Mouse (Mus musculus) effector memory CD4-positive, alpha-beta T cell, adult 5 months (primary cell): ENCODE measurements around the gene Zbtb39. TPM values are rescaled to one million over a fixed set of nuclear protein-coding genes. Genes with fewer than 3 reads are reported as not detected.

ENCODE experiments used
- polyA plus RNA-seq: library from polyadenylated mRNA; unstranded; fragments of 100-300 nt; shearing (Covaris generic); gene quantifications from one replicate; pipeline ENCODE4 v1.2.1, GENCODE M21; 2017

Zbtb39 gene
- polyA plus RNA-seq = 0.42 TPM

DNA sequence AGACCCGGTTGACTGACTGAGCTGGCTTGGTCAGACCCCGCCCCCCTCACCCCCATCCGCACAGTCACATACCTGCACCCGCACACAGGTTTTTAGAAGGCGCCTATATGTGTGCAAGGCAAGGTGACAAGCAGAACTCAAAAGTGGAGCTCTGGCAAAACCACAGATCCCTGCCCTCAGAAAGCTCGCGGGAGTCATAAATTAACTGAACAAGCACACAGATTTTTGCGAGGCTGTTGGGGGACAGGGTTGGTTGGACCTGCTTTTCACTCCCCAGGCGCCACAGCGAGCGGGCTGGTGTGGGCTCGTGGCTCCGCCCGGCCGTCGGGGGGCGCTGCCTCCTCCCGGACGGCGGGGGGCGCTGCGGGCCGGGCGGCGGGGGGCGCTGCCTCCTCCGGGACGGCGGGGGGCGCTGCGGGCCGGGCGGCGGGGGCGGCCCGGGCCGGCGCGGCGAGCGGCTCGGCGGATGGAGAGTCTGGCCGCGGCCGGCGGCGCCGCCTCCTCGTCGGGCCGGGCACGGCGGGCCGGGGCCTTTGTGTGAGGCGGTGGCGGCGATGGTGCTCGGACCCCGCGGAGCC, at the start of gene Zbtb39:
TSS of gene Zbtb39 (plus strand) at position 456 of the 578 bp plus-strand sequence.

DNA sequence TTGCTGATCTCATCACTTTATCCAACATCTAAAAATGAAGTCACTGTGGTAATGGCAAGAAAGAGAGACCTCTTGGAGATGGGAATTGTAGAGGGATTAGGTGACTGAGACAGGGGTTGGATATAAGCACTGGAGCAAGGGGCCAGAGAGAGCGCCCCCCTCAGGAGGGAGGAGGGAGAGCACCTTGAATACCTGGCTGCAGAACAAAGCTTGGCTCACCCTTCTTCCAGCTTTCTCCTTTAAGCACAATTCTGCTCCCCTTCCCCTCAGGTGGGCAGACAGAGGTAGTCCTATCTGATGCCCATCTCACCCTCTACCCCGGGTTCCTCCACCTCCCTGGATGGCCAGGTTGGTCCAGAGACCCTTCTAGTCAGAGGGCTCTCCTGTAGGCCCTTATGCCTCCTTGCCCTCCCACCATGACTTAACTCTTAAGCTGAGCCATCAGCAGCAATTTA, 34.5 kb upstream of the Zbtb39 start, which contains the start of gene Myo1a:
TSS of gene Myo1a (plus strand) at position 405 of the 455 bp plus-strand sequence.

DNA sequence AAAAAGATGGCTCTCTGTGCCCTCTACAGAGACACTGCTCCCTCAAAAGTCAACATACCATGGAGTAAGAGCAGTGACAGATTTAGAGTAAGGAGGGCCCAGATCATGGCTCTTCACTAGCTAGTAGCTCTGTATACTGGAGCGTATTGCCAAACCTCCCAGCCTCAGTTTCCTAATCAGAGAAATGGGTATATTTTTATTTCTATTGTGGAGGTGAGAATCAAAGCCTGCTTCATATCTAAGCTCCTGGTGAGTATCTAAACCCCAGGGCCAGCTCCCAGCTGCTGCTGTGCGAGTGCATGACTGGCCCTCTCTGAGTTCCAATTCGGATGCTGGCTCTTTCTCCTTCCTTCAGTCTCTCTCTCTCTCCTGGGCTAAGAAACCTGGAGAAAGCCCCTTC, 15.2 kb upstream of the Zbtb39 start, which contains the start of gene Tac2:
TSS of gene Tac2 (plus strand) at position 301 of the 400 bp plus-strand sequence.

DNA sequence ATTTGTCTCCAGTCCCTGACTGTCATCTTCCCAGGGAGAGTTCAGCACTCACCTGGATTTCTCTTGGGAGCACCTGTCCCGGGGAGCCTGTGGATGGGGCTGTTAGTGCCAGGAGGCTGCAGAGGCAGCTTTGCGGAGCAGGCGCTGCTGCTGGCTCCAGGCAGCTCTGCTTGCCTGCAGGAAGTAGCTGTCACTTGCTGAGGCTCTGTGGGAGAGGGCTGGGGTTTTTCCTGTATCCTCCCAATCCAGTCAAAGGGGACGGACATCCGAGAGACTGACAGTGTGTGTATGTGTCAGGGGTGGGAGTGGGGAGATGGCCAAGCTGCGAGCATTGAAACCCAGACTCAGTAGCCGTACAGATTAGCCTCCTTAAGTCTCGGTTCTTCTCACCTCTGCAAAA, 12.2 kb downstream of the Zbtb39 start, which contains the start of gene Gpr182:
TSS of gene Gpr182 (minus strand) at position 185 of the 400 bp plus-strand sequence.

DNA sequence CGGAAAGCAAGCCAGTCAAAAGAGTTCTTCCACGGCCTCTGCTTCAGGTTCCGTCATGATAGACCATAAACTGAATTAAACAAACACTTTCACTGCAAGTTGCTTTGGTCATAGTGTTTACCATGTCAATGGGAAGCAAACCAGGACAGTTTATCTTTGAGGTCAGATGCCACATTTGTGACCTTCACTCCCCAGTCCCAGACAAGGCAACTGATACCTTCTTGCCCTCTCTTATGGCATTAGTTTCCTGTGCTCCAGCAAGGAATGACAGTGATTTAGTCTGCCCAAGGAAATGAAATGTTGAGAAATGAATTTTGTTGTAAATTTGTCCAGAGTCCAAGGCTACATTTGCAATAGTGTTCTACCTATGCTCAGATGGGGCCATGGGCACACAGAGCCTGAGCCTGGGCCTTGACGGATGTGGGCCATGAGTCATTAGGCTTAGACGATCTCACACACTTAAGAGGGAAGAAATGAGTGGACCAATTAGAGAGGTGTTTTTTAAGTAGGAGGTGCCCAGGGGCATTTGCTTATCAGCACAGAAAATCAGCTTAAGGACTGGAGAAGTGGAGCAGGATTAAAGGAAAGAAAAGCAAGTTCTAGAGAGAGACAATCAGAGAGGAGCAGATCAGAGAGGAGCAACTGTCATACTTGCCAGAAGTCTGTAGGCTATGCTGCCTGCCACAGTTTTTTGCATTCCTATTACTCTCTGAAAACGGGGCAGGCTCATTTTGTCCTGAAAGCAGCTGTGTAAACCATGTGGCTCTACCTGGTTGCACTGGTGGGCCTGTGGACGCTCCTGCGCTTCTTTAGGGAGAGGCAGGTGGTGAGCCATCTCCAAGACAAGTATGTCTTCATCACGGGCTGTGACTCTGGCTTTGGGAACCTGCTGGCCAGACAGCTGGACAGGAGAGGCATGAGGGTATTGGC, 20.1 kb downstream of the Zbtb39 start, which contains the start of the genes Rdh1 and Rdh16f1:
TSS of gene Rdh1 (plus strand) at position 541 of the 930 bp plus-strand sequence.
TSS of gene Rdh16f1 (plus strand) at position 607 of the 930 bp plus-strand sequence.

DNA sequence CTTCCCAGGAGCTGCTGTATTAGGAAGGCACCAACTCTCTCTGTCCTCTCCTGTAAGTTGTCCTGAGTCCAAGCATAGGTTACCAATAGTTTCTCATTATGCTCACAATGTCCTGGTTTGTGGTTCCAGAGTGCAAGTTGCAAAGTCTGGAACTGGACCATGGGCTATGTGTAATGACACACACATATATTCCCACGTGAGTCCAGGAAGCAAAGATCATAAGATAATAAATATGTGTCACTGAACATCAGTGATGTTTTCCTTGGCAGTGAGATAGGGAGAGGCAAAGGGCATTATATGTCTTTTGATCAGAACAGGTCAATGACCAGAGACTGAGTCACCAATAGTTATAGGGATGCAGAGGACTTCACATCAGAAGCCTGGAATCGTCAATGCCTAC, 36.7 kb downstream of the Zbtb39 start, which contains the start of gene Rdh9:
TSS of gene Rdh9 (plus strand) at position 376 of the 400 bp plus-strand sequence.

Other genes starting within 250 kb of the Zbtb39 start
- gene Stac3, start 237.9 kb upstream of the Zbtb39 start, polyA plus RNA-seq = not detected
- not detected for gene Ndufa4l2, start 224.6 kb upstream of the Zbtb39 start, polyA plus RNA-seq
- gene Shmt2, start 217.1 kb upstream of the Zbtb39 start, polyA plus RNA-seq = 51.9 TPM
- not detected for gene Nxph4, start 205.0 kb upstream of the Zbtb39 start, polyA plus RNA-seq
- gene Lrp1, start 118.4 kb upstream of the Zbtb39 start, polyA plus RNA-seq = 0.59 TPM
- 217 TPM for gene Stat6, start 96.6 kb upstream of the Zbtb39 start, polyA plus RNA-seq
- 8.3 TPM for gene Nemp1, start 72.6 kb upstream of the Zbtb39 start, polyA plus RNA-seq
- gene Nab2, start 71.0 kb upstream of the Zbtb39 start, polyA plus RNA-seq = 36.8 TPM
- 0.11 TPM for gene Myo1a, start 34.4 kb upstream of the Zbtb39 start, polyA plus RNA-seq
- not detected for gene Tac2, start 15.1 kb upstream of the Zbtb39 start, polyA plus RNA-seq
- gene Gpr182, start 12.2 kb downstream of the Zbtb39 start, polyA plus RNA-seq = not detected
- 0.09 TPM for gene Rdh1, start 20.2 kb downstream of the Zbtb39 start, polyA plus RNA-seq
- not detected for gene Rdh16f1, start 20.2 kb downstream of the Zbtb39 start, polyA plus RNA-seq
- gene Rdh9, start 36.8 kb downstream of the Zbtb39 start, polyA plus RNA-seq = 0.42 TPM
- not detected for gene Rdh16, start 61.6 kb downstream of the Zbtb39 start, polyA plus RNA-seq
- not detected for gene Rdh19, start 110.4 kb downstream of the Zbtb39 start, polyA plus RNA-seq
- not detected for gene Rdh16f2, start 126.9 kb downstream of the Zbtb39 start, polyA plus RNA-seq
- not detected for gene Rdh7, start 149.3 kb downstream of the Zbtb39 start, polyA plus RNA-seq
- gene Sdr9c7, start 159.0 kb downstream of the Zbtb39 start, polyA plus RNA-seq = not detected